Mouse (Mus musculus) stomach, embryonic 14.5 days (tissue): ENCODE measurements around the gene Plrg1. TPM values are rescaled to one million over a fixed set of nuclear protein-coding genes. Genes with fewer than 3 reads are reported as not detected.

Experiments used
- ATAC-seq: fragments of 200-750 bp; cut with Nextera tagmentation; 2 replicates; pipeline ENCODE4 v1.8.0; 2017; ENCODE audit warnings: low read depth, moderate TSS enrichment; ENCODE audit not compliant: insufficient number of reproducible peaks, insufficient read depth, low FRiP score
- H3K27ac ChIP-seq: fragments of 300-500 bp; sonication (generic); 2 replicates; pipeline ENCODE4 v1.5.1; 2014; ENCODE audit warnings: mild to moderate bottlenecking, low read length, moderate library complexity, mixed read lengths
- H3K27me3 ChIP-seq: fragments of 300-500 bp; sonication (generic); 2 replicates; pipeline ENCODE4 v1.6.1; 2014; ENCODE audit warnings: low read length, control low read depth, mixed read lengths; ENCODE audit not compliant: control insufficient read depth, insufficient read depth
- H3K36me3 ChIP-seq: fragments of 300-500 bp; sonication (generic); 2 replicates; pipeline ENCODE4 v1.6.1; 2014; ENCODE audit warnings: mild to moderate bottlenecking, control low read depth, low read length, moderate library complexity, mixed read lengths; ENCODE audit not compliant: control insufficient read depth, insufficient read depth
- H3K4me1 ChIP-seq: fragments of 300-500 bp; sonication (generic); 2 replicates; pipeline ENCODE4 v1.6.1; 2014; ENCODE audit warnings: low read length, control low read depth, mixed read lengths; ENCODE audit not compliant: control insufficient read depth, insufficient read depth
- H3K4me2 ChIP-seq: fragments of 300-500 bp; sonication (generic); replicated peaks from 2 replicates; pipeline ENCODE4 v1.6.1; 2014; ENCODE audit warnings: low read depth, low read length, control low read depth
- H3K4me3 ChIP-seq: fragments of 300-500 bp; sonication (generic); 2 replicates; pipeline ENCODE4 v1.5.1; 2014; ENCODE audit warnings: low read depth, low read length, control low read depth
- H3K9ac ChIP-seq: fragments of 300-500 bp; sonication (generic); replicated peaks from 2 replicates; pipeline ENCODE4 v1.6.1; 2014; ENCODE audit warnings: low read depth, mild to moderate bottlenecking, control low read depth, low read length, moderate library complexity, mixed read lengths
- H3K9me3 ChIP-seq: fragments of 300-500 bp; sonication (generic); 2 replicates; pipeline ENCODE4 v1.6.1; 2016; ENCODE audit warnings: low read depth, low read length, control low read depth; ENCODE audit not compliant: control insufficient read depth
- WGBS: fragments of 180-500 bp; shearing (Covaris S2); extraction: QIAGEN DNeasy Blood & Tissue Kit; methylation state at CpG from one replicate; pipeline ENCODE4 v1.1.7; 2014; 5-methylcytosine and 5-hydroxymethylcytosine counted together
- polyA plus RNA-seq: library from polyadenylated mRNA; unstranded; fragments of >200 nt; fragmentation: Nextera tagmentation; extraction: Ambion mirVana; gene quantifications from 2 replicates; pipeline ENCODE4 v1.2.1, GENCODE M21; 2014

Plrg1 gene
- polyA plus RNA-seq, 1 experiment from 2014 or later: 98.0 TPM

- no peaks in the 10 kb centered on the region for H3K36me3 ChIP-seq
- no peak overlapping the region for H3K27ac ChIP-seq
- H3K4me3 ChIP-seq: no peak overlapping the region
- 62% methylated on average over 4 of the region's 4 CpGs for WGBS
- ATAC-seq: no peak
- H3K9ac ChIP-seq: no peak overlapping the region
- no peaks in the 10 kb centered on the region for H3K4me1 ChIP-seq
- H3K4me2 ChIP-seq: no peak overlapping the region
- no peaks in the 10 kb centered on the region for H3K27me3 ChIP-seq
- H3K9me3 ChIP-seq: no peaks in the 10 kb centered on the region
Observed at GRCm38 (mm10) chr3:83039666-83040065, 15.7 kb upstream of the Plrg1 start.

DNA sequence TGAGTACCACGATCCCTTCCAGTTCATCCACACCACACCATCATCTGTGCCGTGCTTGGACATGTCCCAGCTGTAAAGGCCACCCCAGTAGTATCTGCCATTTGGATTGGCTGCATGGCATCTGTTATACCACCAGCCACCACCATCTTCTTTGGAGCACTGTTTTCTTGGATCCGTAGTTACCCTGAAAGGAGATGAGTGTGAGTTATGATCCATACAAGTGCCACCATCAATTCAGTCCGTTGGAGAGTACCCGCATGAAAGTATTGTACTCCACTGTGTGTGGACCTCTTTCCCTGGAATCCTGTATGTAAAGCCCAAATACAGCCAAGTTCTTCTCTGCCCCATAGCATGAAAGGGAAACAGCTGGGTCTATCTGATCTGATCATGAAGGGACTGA lies 12.9 kb upstream of the Plrg1 start:
- no peaks in the 10 kb centered on the region for H3K27me3 ChIP-seq
- no peaks in the 10 kb centered on the region for H3K9me3 ChIP-seq
- WGBS: 86% methylated on average over 5 of the region's 5 CpGs
- H3K9ac ChIP-seq: no peak overlapping the region
- H3K36me3 ChIP-seq: no peaks in the 10 kb centered on the region
- H3K4me3 ChIP-seq: no peak overlapping the region
- no peak overlapping the region for H3K4me2 ChIP-seq
- H3K27ac ChIP-seq: no peak overlapping the region
- no peaks in the 10 kb centered on the region for H3K4me1 ChIP-seq
- ATAC-seq: no peak

- no peak for ATAC-seq
- no peaks in the 10 kb centered on the region for H3K4me1 ChIP-seq
- H3K9me3 ChIP-seq: no peaks in the 10 kb centered on the region
- no peak overlapping the region for H3K9ac ChIP-seq
- no peaks in the 10 kb centered on the region for H3K36me3 ChIP-seq
- no peak overlapping the region for H3K4me3 ChIP-seq
- no peak overlapping the region for H3K27ac ChIP-seq
- 85% methylated on average over 11 of the region's 11 CpGs for WGBS
- H3K27me3 ChIP-seq: no peaks in the 10 kb centered on the region
- H3K4me2 ChIP-seq: no peak overlapping the region
Observed at GRCm38 (mm10) chr3:83046649-83047048, 8.7 kb upstream of the Plrg1 start.

- no peak within 1 kb of the TSS for H3K9ac ChIP-seq
- H3K4me2 ChIP-seq: no peak within 1 kb of the TSS
- H3K27ac ChIP-seq: no peak within 1 kb of the TSS
- 74% methylated on average over 8 of the region's 8 CpGs for WGBS
- H3K4me1 ChIP-seq: no peaks in the 10 kb centered on the region
- no peaks in the 10 kb centered on the region for H3K36me3 ChIP-seq
- no peaks in the 10 kb centered on the region for H3K9me3 ChIP-seq
- ATAC-seq: no peak
- no peak within 1 kb of the TSS for H3K4me3 ChIP-seq
- no peaks in the 10 kb centered on the region for H3K27me3 ChIP-seq
Observed at GRCm38 (mm10) chr3:83049680-83050079, 5.6 kb upstream of the Plrg1 start, which contains the start of gene Fgb. TSS of gene Fgb (minus strand) at chr3:83049863.

DNA sequence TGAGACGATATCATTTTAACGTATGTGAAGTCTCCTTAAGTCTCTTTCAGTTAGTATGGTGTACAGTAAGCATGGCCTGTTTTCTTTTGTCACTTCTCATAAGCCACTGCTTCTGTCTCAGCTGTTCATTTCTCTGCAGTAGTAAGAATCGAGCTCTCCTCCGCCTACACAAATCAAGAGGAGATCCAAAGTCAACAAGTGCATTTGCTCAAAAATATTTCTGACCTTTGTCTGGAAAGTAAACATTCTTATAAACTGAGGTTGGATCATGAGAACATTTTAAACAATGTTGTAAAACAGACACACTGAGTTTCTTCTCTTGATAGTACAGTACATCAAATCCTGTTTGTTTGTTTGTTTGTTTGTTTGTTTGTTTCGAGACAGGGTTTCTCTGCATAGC lies 4.7 kb upstream of the Plrg1 start:
- Histone ChIP-seq H3K9ac (no peak overlapping the region), H3K27ac (no peak overlapping the region), H3K9me3 (no peaks in the 10 kb centered on the region), H3K27me3 (no peaks in the 10 kb centered on the region), H3K36me3 (no peaks in the 10 kb centered on the region), H3K4me2 (no peak overlapping the region), H3K4me1 (no peaks in the 10 kb centered on the region), H3K4me3 (no peak overlapping the region)
- WGBS: 71% methylated on average over 5 of the region's 5 CpGs
- ATAC-seq: no peak

DNA sequence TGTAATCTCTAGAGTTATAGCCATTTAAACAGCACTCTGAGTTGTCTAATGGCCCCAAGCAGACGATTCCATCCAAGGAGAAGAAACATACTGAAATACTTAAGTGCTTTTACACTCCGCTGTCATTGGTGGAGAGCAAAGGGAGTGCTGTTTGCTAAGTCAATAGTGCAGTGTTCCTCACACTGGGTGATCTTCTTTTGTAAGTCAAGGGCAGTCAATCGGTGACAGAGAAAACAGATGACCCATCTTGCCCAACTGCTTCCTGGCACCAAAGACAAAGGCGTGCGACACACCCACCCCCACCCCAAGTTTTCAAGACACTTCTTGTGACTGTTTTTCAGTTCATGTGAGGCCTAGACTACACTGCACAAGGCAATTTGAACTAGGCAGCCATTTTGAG lies 3.2 kb upstream of the Plrg1 start:
- no peaks in the 10 kb centered on the region for H3K27me3 ChIP-seq
- no peaks in the 10 kb centered on the region; the same call in 1 of the 2 replicates for H3K36me3 ChIP-seq
- no peak overlapping the region for H3K27ac ChIP-seq
- no peak for ATAC-seq
- H3K4me2 ChIP-seq: no peak overlapping the region
- WGBS: 80% methylated on average over 5 of the region's 5 CpGs
- H3K4me3 ChIP-seq: no peak overlapping the region
- H3K9ac ChIP-seq: no peak overlapping the region
- peaks cover 9% of the 10 kb centered on the region; the same call in 1 of the 2 replicates for H3K4me1 ChIP-seq
- no peaks in the 10 kb centered on the region for H3K9me3 ChIP-seq

GRCm38 (mm10) chr3:83053126-83053525 lies 2.2 kb upstream of the Plrg1 start:
- no peak overlapping the region for H3K4me2 ChIP-seq
- H3K36me3 ChIP-seq: peaks cover 5% of the 10 kb centered on the region; the same call in 1 of the 2 replicates
- H3K4me3 ChIP-seq: no peak overlapping the region
- H3K4me1 ChIP-seq: peaks cover 9% of the 10 kb centered on the region; the same call in 1 of the 2 replicates
- H3K9ac ChIP-seq: no peak overlapping the region
- no peak for ATAC-seq
- H3K9me3 ChIP-seq: no peaks in the 10 kb centered on the region
- H3K27ac ChIP-seq: no peak overlapping the region
- whole genome bisulfite sequencing: 83% methylated on average over 7 of the region's 7 CpGs
- no peaks in the 10 kb centered on the region for H3K27me3 ChIP-seq

DNA sequence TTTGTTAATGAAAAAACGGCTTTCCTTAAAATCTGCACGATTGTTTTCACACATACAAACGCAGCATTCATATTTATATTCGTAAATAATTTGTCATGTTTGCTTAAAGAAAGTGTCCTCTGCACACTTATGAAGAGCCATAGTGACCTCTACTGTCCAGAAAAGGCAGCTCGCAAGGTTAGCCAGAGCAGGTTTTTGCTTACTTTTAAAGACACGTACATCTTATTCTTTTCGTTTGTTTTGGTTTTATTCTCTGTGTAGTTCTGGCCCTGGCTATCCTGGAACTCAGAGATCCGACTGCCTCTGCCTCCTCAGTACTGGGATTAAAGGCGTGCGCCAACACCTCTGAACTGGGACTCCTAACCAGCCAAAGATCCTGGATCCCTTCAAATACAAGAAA lies 1.6 kb upstream of the Plrg1 start:
- H3K27me3 ChIP-seq: no peaks in the 10 kb centered on the region
- H3K4me2 ChIP-seq: no peak overlapping the region
- WGBS: 27% methylated on average over 10 of the region's 10 CpGs
- H3K9ac ChIP-seq: no peak overlapping the region
- peaks cover 9% of the 10 kb centered on the region; the same call in 1 of the 2 replicates for H3K4me1 ChIP-seq
- H3K9me3 ChIP-seq: no peaks in the 10 kb centered on the region
- H3K4me3 ChIP-seq: no peak overlapping the region
- ATAC-seq: no peak
- H3K27ac ChIP-seq: no peak overlapping the region
- peaks cover 9% of the 10 kb centered on the region for H3K36me3 ChIP-seq

DNA sequence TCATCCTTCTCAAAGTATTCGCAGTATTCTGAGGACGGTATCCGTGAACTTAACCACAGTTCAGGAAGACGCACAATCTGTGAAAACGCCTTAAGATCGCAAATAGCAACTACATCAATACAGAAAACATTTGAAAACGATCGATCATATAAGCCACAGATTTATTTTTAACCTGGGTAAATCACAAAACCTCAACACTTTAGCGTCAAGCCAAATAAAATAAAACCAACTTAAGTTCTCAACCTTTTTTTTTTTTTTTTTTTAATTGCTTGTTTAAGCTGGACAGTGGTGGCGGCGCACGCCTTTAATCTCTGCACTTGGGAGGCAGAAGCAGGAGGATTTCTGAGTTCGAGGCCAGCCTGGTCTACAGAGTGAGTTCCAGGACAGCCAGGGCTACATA lies 563 bp upstream of the Plrg1 start:
- H3K36me3 ChIP-seq: peaks cover 19% of the 10 kb centered on the region
- no peaks in the 10 kb centered on the region for H3K9me3 ChIP-seq
- H3K9ac ChIP-seq: no peak overlapping the region
- peaks cover 9% of the 10 kb centered on the region; the same call in 1 of the 2 replicates for H3K4me1 ChIP-seq
- no peak for ATAC-seq
- peak overlapping the region; percentile 70 for H3K4me3 ChIP-seq
- no peak overlapping the region for H3K27ac ChIP-seq
- 38% methylated on average over 13 of the region's 13 CpGs for WGBS
- H3K27me3 ChIP-seq: no peaks in the 10 kb centered on the region
- H3K4me2 ChIP-seq: peak overlapping the region; percentile 32
